Mouse (Mus musculus): Measurements from ENCODE around the gene Samd11.

Samd11 gene

GRCm38 (mm10) chr4:156255078-156255839 is at the start of gene Samd11:
TSS of gene Samd11 (minus strand) at chr4:156255657.
- no peak for DNase-seq (ENCODE audit: low spot score)

GRCm38 (mm10) chr4:156254361-156255077 is 938 bp downstream of the Samd11 start:
- no peak for DNase-seq (ENCODE audit: low spot score)

- DNase-seq (ENCODE audit: low spot score), result no peak
Observed at GRCm38 (mm10) chr4:156253043-156253442, 2.4 kb downstream of the Samd11 start.

GRCm38 (mm10) chr4:156252619-156253018 is 2.8 kb downstream of the Samd11 start:
- no peak for DNase-seq (ENCODE audit: low spot score)

- DNase-seq (ENCODE audit: low spot score), result no peak
Observed at GRCm38 (mm10) chr4:156252140-156252539, 3.3 kb downstream of the Samd11 start.

GRCm38 (mm10) chr4:156251081-156251480 is 4.4 kb downstream of the Samd11 start:
- DNase-seq (ENCODE audit: low spot score), result no peak

GRCm38 (mm10) chr4:156249567-156249966 is 5.9 kb downstream of the Samd11 start:
- no peak for DNase-seq (ENCODE audit: low spot score)

GRCm38 (mm10) chr4:156236651-156237447 is 18.6 kb downstream of the Samd11 start:
- no peak for DNase-seq (ENCODE audit: low spot score)

- DNase-seq (ENCODE audit: low spot score), result peak; percentile 96
Observed at GRCm38 (mm10) chr4:156235808-156236533, 19.5 kb downstream of the Samd11 start, which contains the start of gene Noc2l. TSS of gene Noc2l (plus strand) at chr4:156236010.

GRCm38 (mm10) chr4:156235360-156235770 is 20.1 kb downstream of the Samd11 start:
- DNase-seq (ENCODE audit: low spot score), result no peak

GRCm38 (mm10) chr4:156234701-156235213 is 20.7 kb downstream of the Samd11 start, which contains the start of gene Plekhn1:
TSS of gene Plekhn1 (minus strand) at chr4:156234857.
- peak; percentile 84 for DNase-seq (ENCODE audit: low spot score)

GRCm38 (mm10) chr4:156234021-156234501 is 21.4 kb downstream of the Samd11 start:
- no peak for DNase-seq (ENCODE audit: low spot score)

GRCm38 (mm10) chr4:156228393-156229024 is 26.9 kb downstream of the Samd11 start:
- no peak for DNase-seq (ENCODE audit: low spot score)

GRCm38 (mm10) chr4:156227752-156228392 is 27.6 kb downstream of the Samd11 start:
- no peak for DNase-seq (ENCODE audit: low spot score)

- no peak for DNase-seq (ENCODE audit: low spot score)
Observed at GRCm38 (mm10) chr4:156224276-156224675, 31.2 kb downstream of the Samd11 start.

GRCm38 (mm10) chr4:156219936-156220335 is 35.5 kb downstream of the Samd11 start:
- DNase-seq (ENCODE audit: low spot score), result no peak

- no peak for DNase-seq (ENCODE audit: low spot score)
Observed at GRCm38 (mm10) chr4:156217838-156218237, 37.6 kb downstream of the Samd11 start.

- DNase-seq (ENCODE audit: low spot score), result no peak
Observed at GRCm38 (mm10) chr4:156217022-156217669, 38.3 kb downstream of the Samd11 start.

GRCm38 (mm10) chr4:156216196-156216595 is 39.3 kb downstream of the Samd11 start:
- DNase-seq (ENCODE audit: low spot score), result no peak

GRCm38 (mm10) chr4:156215649-156216048 is 39.8 kb downstream of the Samd11 start, which contains the start of gene Perm1:
TSS of gene Perm1 (plus strand) at chr4:156215868.
- DNase-seq (ENCODE audit: low spot score), result no peak
